Mouse (Mus musculus): Measurements from ENCODE around the gene Ube2r2.

Gene Ube2r2

DNA sequence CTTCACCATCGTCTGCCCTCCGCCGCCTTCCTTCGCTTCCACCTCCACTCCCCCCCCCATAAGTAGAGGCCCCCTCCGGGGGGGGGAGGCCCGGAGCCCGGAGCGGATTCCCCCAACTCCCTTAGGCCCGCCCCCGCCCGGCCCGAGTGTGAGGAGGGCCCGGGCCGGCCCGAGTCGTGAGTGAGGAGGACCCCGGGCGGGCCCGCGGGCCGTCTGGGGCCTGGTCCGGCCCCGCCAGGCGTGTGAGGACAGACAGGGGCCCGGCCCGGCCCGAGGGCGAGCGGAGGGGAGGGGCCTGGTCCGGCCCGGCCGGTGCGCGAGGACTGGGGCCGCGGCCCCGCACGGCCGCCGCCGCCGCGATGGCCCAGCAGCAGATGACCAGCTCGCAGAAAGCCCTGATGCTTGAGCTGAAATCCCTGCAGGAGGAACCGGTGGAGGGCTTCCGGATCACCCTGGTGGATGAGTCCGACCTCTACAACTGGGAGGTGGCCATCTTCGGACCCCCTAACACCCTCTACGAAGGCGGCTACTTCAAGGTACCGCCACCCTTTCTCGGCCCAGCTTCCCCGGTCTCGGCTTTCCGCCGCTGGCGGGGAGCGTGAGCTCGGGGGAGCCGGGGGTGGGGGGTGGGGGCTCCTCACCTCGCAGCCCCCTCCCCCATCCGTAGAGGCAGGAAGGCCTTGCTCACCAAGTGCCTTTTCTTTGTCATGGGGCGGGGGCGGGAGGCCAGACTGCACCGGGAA is at the start of gene Ube2r2:
Gene Ube2r2, plus strand, starts transcription at position 33 of the 743 bp plus-strand sequence.
- peak; percentile 80 for DNase-seq

DNA sequence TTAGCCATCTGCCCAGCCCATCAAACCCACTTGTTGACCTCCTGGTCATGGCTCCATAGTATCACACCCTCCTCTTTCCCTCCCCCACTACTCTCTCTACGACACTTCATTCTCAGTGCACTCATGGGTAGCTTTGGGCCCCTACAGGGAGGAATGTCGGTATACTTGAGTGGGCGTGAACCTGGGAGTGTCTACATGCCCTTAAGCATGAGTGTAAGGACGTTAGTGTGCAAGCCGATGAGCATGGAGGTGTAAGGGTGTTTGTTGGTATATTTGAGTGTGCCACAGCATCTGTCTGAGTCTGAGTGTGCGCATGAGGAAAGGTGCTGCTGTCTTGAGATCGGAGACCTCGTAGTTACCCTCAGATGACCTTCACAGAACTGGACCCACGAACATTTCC is 48.6 kb upstream of the Ube2r2 start:
- DNase-seq = no peak

DNA sequence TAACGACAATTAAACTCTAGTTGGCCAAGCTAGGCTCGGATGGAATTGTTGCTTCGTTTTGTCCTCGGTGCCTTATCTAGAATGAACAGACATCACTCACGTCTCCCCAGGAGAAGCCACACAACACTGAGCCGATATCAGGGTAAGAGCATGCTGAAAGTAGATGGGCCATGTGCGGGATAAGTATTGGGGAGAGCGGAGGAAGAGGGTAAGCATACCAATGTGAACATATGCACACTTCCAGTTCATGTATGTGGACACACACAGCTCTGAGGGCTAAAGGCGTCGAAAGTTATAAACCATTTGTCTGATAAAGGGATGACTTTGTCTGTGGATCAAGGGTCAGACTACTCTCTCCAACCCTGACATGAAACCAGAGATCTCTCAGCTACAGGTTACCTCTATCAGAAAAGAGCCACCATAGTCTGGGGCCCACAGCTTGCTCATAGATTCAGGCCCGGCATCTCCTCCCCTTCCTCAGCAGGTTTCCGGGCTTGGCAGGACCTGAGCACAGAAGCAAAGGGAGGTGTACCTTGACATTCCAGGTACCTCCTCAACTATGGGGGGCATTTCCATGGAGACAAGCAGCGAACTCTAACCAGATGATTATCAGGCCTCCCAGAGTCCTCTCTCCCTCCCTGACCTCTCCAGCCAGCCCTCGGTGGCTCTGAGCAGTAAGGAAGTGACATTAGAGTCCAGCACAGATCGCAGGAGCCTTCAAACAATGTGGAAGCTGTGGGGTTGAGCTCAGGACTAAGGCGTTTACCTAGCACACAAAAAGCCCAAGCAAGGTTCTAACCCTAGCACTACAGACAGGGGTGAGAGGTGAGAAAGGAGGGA is 47.9 kb upstream of the Ube2r2 start:
- DNase-seq = no peak

DNA sequence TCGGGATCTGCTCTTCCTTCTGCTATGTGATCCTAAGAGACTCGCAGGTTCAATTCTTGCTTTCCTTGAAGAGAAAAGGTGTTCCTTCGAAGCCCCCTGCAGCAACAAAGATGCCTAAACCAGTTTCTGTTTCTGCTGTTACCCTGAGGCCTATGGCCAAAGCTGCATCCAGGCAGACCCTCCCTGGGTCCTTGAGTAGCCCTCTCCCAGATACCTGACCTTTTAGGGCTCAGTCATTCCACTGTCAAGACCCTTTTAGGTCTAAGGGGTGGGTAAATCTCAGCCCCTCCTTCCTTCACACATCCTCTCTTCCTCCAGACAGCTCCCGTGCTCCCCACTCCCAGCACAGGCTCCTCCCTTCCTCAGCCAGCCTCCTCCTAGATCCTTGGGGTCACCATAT is 46.4 kb upstream of the Ube2r2 start:
- DNase-seq = no peak

DNA sequence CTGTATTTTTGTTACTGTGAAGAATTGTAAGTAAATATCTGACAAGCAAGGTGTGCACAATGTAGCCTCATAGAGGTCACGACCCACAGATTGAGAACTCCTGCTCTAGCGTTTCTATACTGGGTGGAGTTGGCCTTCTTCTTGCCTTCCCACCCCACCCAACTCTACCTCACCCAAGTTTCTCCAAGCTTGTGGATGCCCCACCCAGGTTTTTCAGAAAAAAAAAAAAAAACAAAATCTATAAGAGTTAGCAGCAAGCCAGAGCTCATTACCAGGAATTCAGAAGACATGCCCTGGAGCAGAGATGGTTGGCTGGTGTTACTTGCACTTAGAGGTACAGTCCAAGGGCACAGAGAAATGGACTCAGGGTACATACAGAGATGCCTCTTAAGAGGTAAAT is 45.8 kb upstream of the Ube2r2 start:
- DNase-seq = no peak

DNA sequence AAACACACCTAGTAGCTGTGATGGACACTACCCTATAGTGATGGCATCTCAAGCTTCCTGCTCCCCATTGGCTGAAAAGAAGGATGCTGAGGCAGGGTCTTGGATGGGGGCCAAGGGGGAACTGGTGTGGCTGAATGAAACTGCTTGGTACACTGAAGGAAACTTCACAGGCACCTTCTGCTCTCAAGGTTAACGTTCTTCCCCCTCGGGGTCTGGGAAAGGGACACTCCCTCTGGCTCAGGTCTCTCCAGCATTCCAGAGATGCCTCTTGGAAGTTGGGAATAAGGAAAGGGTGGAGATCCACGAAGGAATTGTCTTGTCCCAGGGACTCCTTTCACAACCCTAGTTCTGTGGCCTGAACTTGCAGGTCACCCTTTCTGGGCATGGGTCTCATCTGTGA is 44.2 kb upstream of the Ube2r2 start:
- DNase-seq = no peak

DNA sequence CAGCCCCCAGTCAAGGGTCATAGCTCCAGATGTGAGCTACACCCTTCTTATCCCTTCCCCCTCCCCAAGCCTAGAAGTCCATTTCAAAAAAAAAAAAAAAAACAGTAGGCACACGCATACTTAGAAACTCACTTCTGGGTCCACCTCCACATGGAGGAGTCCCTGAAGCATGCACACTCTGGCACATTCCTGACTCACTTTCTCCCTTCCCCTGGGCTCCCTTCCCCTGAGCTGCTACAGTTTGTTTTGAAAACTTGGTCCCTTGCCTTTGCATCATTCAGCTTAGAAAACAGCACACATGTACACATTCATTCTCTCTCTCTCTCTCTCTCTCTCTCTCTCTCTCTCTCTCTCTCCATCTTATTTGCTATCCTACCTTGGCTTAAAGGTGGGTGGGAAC is 42.6 kb upstream of the Ube2r2 start:
- no peak for DNase-seq

DNA sequence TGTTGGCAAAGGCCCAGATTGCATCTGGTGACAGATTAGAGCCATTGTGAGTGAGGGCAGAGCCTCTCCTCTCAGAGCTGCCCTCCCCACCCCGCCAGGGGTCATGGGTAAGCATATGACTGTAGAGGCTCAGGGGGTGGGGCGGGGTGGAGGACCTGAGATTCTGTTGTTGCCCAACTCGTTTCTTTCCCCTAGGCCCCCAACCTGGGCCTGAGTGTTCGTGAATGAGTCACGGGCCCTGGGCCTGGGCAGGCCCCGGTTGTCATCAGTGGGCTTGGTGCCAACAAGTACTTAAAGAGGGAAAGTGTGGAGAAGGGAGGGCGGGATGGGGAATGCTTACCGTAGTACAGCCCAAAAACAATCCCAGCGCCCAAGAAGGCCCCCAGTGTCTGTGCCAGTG is 41.2 kb upstream of the Ube2r2 start:
- peak; percentile 65 for DNase-seq

DNA sequence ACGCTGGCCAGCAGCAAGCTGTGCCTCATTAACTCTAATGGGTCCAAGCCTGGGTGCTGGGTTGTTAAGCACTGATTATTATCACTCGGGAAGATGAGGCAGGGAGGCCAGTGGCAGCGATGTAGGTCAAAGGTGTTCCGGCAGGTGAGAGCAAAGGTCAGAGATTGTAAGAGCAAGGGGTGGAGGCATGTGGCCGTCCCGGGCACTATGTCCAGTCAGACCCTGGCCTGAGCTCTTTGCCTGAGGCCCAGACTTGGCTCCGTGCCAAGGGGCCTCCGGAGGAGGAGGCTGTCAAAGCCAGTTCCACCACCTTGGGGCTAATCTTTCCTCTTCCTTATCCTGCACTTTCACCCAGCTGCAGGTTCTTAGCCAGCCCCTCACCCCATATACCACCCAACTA is 39.4 kb upstream of the Ube2r2 start:
- no peak for DNase-seq

DNA sequence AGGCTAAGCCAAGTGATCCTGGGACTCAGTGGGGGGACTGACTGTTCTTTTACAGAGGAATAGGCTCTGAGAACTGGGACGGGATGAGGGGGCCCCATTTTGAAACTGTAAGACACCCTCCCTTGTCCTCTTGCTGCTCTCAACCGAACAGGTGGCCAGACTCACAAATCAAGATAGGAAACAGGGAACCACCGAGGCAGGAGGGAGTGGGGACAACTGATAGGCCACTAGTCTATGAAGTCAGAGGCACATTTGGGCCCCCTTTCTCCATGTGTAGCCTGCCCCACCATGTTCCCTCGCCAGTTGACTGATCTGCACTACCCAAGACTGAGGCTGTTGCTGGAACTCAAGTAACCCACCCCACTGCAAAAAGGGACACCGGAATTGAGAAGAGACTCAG is 38.7 kb upstream of the Ube2r2 start:
- no peak for DNase-seq

DNA sequence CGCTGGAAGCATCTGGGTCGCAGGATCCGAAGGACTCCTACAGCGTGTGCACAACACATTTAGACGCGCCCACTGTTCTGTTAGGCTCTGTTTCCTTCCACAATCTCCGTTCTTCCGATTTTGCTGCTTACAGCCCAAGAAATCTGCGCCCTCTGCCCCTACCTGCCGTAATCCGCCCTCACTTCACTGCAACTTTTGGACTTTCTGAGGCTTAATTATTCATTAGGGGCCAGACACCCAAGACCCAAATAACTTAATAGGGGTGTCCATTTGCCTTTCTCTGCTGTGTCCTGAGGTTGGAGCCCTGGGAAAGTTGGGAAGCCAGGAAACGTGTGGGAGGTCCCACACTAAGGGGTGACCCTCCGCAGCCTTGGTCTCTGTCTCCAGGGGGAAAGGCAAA is 38.2 kb upstream of the Ube2r2 start:
- DNase-seq = no peak

DNA sequence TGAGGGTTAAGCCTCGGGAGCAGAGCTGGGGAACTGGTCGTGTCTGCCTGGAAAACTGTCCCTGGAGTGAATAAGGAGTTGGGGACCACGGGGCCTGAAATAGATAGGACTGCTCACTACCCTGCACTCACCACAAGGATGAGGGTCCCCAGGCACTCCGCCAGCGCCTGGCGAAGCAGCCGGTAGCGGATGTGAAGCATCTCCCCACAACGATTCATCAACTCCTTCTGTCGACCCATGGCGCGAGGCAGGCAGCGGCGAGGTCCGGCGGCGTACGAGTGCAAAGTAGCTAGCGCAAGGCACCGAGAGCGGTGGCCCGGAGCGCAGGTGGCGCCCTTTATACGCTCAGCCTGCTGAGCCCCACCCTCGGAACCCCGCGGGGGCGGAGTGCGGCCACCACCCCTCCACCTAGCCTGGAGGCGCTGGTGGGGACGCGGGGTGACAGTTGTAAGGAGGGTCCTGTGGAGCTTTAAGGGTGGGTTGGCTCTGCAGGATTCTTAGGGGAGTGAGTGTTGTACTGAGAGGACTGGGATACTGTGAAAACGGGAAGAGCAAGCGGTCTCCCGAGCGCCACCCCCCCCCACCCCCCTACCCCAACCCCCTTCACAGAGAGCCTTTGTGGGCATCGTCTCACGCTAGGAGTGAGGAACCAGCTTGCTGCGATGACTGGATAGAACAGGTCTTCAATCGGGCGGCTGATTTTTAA is 37.5 kb upstream of the Ube2r2 start, which contains the start of gene Aqp3:
Gene Aqp3, minus strand, starts transcription at position 313 of the 706 bp plus-strand sequence.
- DNase-seq = peak; percentile 23

DNA sequence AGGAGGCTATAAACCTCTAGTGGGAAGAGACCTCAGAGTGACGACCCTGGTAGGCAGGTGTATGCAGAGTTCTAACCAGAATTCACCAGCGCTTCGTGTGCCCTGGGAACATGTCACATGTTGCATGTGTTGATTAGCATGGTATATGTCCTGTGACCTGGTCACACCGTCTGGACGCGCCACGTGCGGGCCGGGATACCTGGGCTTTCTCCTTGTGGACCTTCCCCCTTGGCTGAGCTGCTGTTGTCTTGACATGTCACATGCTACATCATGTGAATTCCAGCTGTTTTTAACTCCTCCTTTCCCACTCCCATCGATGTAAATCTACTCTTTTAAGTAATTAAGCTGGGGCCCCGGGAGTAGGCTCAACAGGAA is 37.0 kb upstream of the Ube2r2 start:
- DNase-seq = no peak

DNA sequence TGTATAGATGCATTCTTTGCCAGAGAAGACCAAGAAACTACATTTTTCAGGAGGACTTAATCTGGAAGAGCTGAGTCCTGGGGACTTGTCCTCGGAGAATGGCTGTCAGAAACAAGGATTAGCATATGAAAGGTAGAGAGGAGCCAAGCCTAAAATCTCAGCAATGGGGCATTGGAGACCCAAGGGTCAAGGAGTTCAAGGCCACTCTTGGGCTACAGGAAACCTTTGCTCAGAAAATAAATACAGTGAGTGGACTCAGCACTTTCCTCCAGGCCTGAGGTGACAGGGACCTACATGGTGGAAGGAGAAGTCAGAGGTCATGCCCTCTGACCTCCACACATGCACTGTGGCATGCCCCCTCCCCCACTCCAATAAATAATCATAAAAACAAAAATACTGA is 34.6 kb upstream of the Ube2r2 start:
- no peak for DNase-seq

DNA sequence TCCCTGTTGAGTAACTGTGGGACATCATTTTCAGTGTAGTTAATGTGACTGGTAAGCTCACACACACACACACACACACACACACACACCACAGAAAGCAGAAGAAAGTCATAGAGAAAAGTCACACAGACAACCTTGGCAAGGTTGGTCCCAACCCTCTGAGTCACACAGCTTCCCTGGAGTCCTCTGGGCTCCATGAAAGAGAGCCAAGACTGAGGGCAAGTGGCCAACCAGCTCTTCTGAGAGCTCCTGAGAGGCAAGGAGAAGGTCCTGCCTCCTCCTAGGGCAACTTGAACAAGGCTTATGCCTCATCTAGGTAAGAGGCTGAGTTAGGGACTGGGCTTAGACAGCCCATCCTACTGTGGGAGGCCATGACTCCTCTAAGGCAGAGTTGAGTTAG is 32.6 kb upstream of the Ube2r2 start:
- no peak for DNase-seq

DNA sequence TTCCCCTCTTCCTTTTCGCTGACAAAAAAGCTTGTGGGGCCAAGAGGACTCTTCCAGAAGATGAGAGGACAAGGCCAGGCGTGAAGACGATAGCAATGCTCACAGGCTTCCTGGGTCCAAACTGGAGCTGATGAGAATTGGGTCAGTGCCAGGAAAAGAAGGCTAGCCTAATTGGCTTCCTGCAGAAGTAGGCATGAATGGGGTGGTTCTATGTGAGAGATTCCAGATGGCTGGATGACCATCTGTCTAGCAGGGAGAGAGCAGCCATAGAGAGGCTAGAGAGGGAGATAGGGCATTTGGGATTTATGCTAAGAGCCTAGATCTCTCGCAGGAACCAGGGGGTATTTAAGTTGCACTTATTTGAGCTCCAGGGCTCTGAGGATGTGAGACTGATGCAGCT is 28.1 kb upstream of the Ube2r2 start:
- DNase-seq = no peak

DNA sequence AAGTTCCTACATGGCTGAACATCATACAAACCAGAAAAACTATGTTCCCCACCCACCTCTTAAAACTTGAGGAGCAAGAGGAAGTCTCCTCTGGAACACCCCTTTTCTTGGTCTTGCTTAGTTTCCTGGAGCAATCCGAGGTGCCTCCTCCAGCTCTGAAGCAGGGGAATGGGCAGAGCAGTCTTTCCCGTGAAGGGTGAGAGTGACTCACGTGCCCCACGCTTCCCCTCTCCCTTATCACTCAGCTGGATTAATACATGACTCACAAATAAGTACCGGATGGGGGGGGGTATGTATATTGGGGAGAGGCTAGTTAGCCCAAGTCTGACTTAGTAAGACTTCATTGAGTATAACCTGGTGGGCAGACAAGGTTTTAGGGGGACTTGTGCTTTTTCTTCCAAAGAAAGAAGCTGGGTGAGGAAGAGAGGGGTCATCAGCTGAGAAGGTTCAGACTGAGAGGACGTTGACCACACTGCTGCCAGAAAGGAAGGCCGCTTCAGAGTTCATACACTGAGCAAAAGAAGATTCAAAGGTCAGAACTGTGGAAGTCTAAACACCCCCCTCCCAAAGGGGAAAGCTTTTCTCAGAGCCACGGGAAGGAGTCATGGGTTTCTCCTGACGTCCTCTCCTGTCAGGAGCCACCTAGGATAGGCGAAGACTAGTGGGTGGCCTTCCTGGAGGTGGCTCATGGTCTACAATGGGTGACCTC is 26.7 kb upstream of the Ube2r2 start:
- no peak for DNase-seq

DNA sequence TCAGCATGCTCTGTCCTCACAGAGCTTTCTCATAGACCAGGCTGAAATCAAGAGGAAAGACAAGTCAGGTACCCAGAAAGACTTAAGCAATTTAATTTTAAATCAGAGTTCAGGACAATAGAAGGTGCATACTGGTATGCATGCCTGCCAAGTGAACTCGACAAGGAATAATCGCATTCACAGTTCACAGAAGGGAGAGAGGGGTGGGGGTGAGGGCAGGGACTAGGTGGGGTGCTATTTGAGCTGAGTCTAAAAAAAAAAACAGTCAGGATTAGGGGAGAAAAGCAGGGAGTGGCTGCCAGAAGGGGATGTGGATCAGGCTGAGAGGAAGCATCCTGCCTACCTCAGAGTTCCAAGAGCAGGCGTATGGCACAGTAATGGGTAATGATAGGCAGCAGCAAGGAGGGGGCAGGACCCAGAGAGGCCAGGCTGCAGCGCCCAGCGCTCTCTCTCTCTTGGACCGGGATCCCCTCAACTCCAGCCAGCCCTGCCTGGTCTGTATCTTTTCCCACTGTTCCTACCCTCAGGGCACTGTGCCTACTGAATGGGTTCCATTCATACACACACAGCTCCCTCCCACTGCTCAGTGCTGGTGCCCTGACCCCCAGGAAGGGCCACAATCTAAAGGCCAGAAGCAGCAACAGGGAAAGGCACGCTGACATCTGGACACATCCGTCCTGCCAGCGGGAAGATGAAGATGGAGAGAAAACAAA is 21.0 kb upstream of the Ube2r2 start:
- no peak for DNase-seq

DNA sequence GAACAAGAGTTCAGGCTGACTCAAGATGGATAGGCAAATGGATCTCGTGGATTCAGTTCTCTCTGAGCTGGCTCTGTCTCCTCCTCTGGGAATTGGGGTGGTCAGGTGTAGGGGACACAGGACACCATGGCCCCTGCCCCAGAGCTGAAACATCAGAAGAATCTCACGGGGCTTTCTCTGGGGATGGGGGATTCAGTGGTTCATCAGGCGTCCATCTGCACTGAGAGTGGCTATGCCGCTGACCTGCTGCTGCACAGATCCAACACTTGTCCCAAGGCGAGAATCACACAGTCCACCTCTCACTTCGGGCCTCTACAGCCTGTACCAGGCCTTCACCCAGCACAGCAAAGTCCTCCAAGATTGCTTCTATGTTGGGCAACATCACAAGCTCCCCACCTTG is 20.5 kb upstream of the Ube2r2 start:
- no peak for DNase-seq

DNA sequence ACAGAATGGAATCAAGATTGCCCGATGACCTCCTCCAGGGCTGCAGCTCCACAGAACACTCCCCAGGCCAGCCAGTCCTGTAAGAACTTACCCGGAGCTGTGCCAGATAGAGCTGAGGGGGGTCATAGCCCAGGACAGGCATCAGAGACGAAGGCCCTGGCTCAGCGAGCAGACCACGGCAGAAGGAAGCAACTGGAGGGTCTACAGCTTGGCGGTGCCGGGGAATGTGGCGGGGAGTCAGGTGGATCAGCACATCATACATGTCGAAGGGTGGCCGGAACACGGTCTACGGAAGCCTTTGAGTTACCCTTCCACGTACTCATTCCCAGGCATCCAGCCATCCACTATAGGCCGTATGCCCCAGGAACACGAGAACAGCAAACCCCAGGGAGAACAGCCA is 19.8 kb upstream of the Ube2r2 start:
- no peak for DNase-seq

DNA sequence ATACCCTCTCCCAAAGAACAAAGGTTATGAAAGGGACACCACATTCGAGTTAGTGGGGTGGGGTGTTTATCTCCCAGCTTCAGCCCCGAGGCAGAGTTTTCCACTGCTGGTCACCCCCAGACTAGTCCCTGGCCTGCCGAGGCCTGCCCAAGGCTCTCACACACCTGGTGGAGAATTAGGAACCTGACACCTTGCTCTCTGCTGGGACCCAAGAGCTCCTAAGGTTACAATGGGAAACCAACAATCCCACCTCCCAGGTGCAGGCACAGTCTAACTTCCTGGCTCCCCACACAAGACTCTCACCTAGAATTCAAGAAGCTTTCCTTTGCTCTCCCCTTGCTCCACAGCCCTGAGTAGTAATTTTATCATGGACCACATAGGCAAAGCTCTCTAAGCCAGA is 18.7 kb upstream of the Ube2r2 start:
- DNase-seq = no peak

DNA sequence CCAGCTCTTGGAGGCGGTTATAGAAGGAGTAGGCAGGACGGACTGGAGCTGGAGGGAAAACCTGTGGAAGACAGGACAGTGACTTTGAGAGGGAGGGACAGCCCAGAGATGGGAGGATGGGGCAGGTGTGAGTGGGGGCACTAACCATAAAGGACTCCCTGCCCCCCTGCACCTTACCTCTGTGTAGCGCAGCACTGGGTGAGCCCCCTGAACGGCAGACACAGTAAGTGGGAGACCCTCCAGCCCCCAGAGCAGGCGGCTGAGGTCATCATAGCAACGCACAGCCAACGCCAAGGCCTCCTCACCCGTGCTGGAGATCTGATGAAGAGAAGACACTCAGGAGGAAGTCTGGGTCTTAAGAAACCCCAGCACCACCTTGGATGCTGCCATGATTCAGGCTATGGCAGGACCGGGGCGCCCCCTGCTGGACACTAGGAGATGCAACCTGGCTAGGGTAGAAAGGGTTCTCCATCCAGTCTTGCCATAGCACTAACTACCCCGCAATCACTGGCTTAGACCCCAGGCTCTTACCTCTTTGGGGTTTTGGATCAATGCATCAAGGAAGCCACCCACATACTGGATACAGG is 16.7 kb upstream of the Ube2r2 start:
- DNase-seq = peak; percentile 67

Data from lung, postnatal 10 days (tissue).